In the genomic region with DNA sequence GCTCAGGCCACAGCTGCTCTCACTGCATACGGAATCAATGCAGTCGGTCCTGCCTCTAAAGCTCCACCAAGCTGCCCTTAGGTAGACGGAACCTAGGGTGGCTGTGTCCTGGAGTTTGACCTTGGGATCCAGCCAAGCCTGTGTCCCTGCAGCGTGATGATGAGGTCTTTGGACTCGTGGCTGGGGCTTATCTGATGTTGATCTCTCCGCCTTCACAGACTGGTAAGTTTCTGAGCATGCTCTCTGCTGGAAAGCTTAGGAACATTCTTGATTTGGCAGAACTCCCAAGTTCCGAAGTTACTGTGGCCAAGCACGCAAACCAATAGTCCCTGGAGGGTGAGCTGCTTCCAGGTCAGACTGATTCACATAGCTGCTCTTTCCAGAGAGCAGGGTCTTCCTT, we compare ENCODE assay signal across 8 mouse cellular contexts. TPM values are rescaled to one million over a fixed set of nuclear protein-coding genes. Genes with fewer than 3 reads are reported as not detected.
DNase-seq lines count a peak whose midpoint lies in the region; ATAC-seq lines count a peak whose summit lies in the region.

No protein-coding gene starts in this region.

- no peak overlapping the region for H3K4me3 ChIP-seq in embryonic facial prominence, embryonic 14.5 days (ENCODE audit: low read depth, low read length)
- no peak overlapping the region for H3K4me3 ChIP-seq in embryonic facial prominence, embryonic 10.5 days
- no peak overlapping the region for H3K4me3 ChIP-seq in forebrain, embryonic 10.5 days
- H3K4me3 ChIP-seq in forebrain, embryonic 16.5 days (replicated peaks; ENCODE audit: low read length) = no peak overlapping the region

- 62% methylated on average over 8 of the region's 8 CpGs for WGBS in embryonic facial prominence, embryonic 14.5 days
- 86% methylated on average over 8 of the region's 8 CpGs for whole genome bisulfite sequencing in embryonic facial prominence, embryonic 10.5 days
- 90% methylated on average over 8 of the region's 8 CpGs for WGBS in forebrain, embryonic 10.5 days
- 82% methylated on average over 8 of the region's 8 CpGs for WGBS in forebrain, embryonic 16.5 days

- ATAC-seq in embryonic facial prominence, embryonic 14.5 days (ENCODE audit: low read depth) = peak; percentile 50; the same call in 1 of the 2 replicates
- no peak for ATAC-seq in forebrain, embryonic 16.5 days

- H3K4me1 ChIP-seq in embryonic facial prominence, embryonic 14.5 days (ENCODE audit: control insufficient read depth, insufficient read depth, low read length) = 0 out of 2 replicates have a peak, but pooled peaks cover 4% of the 10 kb centered on the region
- peaks cover 6% of the 10 kb centered on the region for H3K4me1 ChIP-seq in embryonic facial prominence, embryonic 10.5 days
- H3K4me1 ChIP-seq in forebrain, embryonic 10.5 days = peaks cover 9% of the 10 kb centered on the region
- no peaks in the 10 kb centered on the region for H3K4me1 ChIP-seq in forebrain, embryonic 16.5 days (replicated peaks; ENCODE audit: control insufficient read depth, insufficient read depth, low read length)

- H3K27me3 ChIP-seq in embryonic facial prominence, embryonic 14.5 days (replicated peaks; ENCODE audit: control insufficient read depth, insufficient read depth, low read length) = no peaks in the 10 kb centered on the region
- no peaks in the 10 kb centered on the region for H3K27me3 ChIP-seq in embryonic facial prominence, embryonic 10.5 days (replicated peaks; ENCODE audit: low read depth, poor library complexity, severe bottlenecking)
- no peaks in the 10 kb centered on the region for H3K27me3 ChIP-seq in forebrain, embryonic 10.5 days (ENCODE audit: poor library complexity, severe bottlenecking)
- no peaks in the 10 kb centered on the region for H3K27me3 ChIP-seq in forebrain, embryonic 16.5 days (replicated peaks; ENCODE audit: control insufficient read depth, insufficient read depth, low read length)

- peaks cover 27% of the 10 kb centered on the region; the same call in 1 of the 2 replicates for H3K36me3 ChIP-seq in embryonic facial prominence, embryonic 14.5 days (ENCODE audit: control insufficient read depth, insufficient read depth, low read length)
- peaks cover 22% of the 10 kb centered on the region for H3K36me3 ChIP-seq in embryonic facial prominence, embryonic 10.5 days (replicated peaks)
- H3K36me3 ChIP-seq in forebrain, embryonic 10.5 days (replicated peaks) = peaks cover 20% of the 10 kb centered on the region
- H3K36me3 ChIP-seq in forebrain, embryonic 16.5 days (ENCODE audit: control insufficient read depth, insufficient read depth) = peaks cover 28% of the 10 kb centered on the region

- H3K27ac ChIP-seq in embryonic facial prominence, embryonic 14.5 days (replicated peaks; ENCODE audit: low read depth, low read length) = peak overlapping the region; percentile 28; the same call in 1 of the 2 replicates
- no peak overlapping the region for H3K27ac ChIP-seq in embryonic facial prominence, embryonic 10.5 days (replicated peaks)
- H3K27ac ChIP-seq in forebrain, embryonic 10.5 days = no peak overlapping the region
- H3K27ac ChIP-seq in forebrain, embryonic 16.5 days (ENCODE audit: low read length) = no peak overlapping the region

- H3K9me3 ChIP-seq in embryonic facial prominence, embryonic 14.5 days (ENCODE audit: control insufficient read depth, low read length) = peaks cover 8% of the 10 kb centered on the region; the same call in 1 of the 2 replicates
- H3K9me3 ChIP-seq in embryonic facial prominence, embryonic 10.5 days = peaks cover 9% of the 10 kb centered on the region; the same call in 1 of the 2 replicates
- H3K9me3 ChIP-seq in forebrain, embryonic 10.5 days = peaks cover 11% of the 10 kb centered on the region
- H3K9me3 ChIP-seq in forebrain, embryonic 16.5 days (ENCODE audit: control insufficient read depth, low read length) = peaks cover 5% of the 10 kb centered on the region; the same call in 1 of the 2 replicates

- peak; percentile 90 for DNase-seq in embryonic facial prominence, embryonic 14.5 days (ENCODE audit: low spot score)
- no peak for DNase-seq in embryonic facial prominence, embryonic 10.5 days (ENCODE audit: low spot score)
- DNase-seq in gastrocnemius, adult 8-10 months (ENCODE audit: low spot score in 2 of 2) = peak; percentile 64 to 74
- DNase-seq in kidney, adult 8-10 months = peak; percentile 96 to 97
- DNase-seq in lung, postnatal 10 days = peak; percentile 74
- no peak for DNase-seq in embryo, embryonic 10.5 days (ENCODE audit: low spot score)
- no peak for DNase-seq in forebrain, embryonic 10.5 days (ENCODE audit: extremely low spot score, low spot score)

- H3K9ac ChIP-seq in embryonic facial prominence, embryonic 14.5 days (ENCODE audit: low read depth, low read length) = no peak overlapping the region
- H3K9ac ChIP-seq in forebrain, embryonic 16.5 days (replicated peaks; ENCODE audit: low read depth, low read length) = no peak overlapping the region

- peak overlapping the region; percentile 15; the same call in 1 of the 2 replicates for H3K4me2 ChIP-seq in embryonic facial prominence, embryonic 14.5 days (ENCODE audit: low read depth, low read length)
- no peak overlapping the region for H3K4me2 ChIP-seq in forebrain, embryonic 16.5 days (ENCODE audit: low read length)

RNA-seq across cellular contexts. Expression of a gene that starts 13.1 kb away (rescaled TPM):
- polyA plus RNA-seq in embryonic facial prominence, embryonic 14.5 days (2014; fragmentation: Nextera tagmentation; extraction: Ambion mirVana) = 3.9 and 4.7 TPM in 2 replicates
- 1.3 and 2.0 TPM in 2 replicates for polyA plus RNA-seq in embryonic facial prominence, embryonic 10.5 days (2016; fragmentation: Nextera tagmentation; extraction: Ambion mirVana)
- 10 to 100 TPM in 1 of 4 experiments, 1 to 10 TPM in 3; 7.0 to 15.0 (median 8.8) TPM for total RNA-seq in gastrocnemius, adult 8-10 months (2022)
- polyA plus RNA-seq in forebrain, embryonic 10.5 days (2016; fragmentation: Nextera tagmentation; extraction: Ambion mirVana) = 1.3 and 1.6 TPM in 2 replicates
- 5.6 and 6.3 TPM in 2 replicates for polyA plus RNA-seq in forebrain, embryonic 16.5 days (2015; fragmentation: Nextera tagmentation; extraction: Ambion mirVana)

RNA-seq across cellular contexts. Expression of a gene that starts 32.2 kb away (rescaled TPM):
- 106 and 114 TPM in 2 replicates for polyA plus RNA-seq in embryonic facial prominence, embryonic 14.5 days (2014; fragmentation: Nextera tagmentation; extraction: Ambion mirVana)
- 136 and 144 TPM in 2 replicates for polyA plus RNA-seq in embryonic facial prominence, embryonic 10.5 days (2016; fragmentation: Nextera tagmentation; extraction: Ambion mirVana)
- 1 to 10 TPM; 6.9 to 9.2 (median 7.2) TPM for total RNA-seq in gastrocnemius, adult 8-10 months (2022)
- polyA plus RNA-seq in forebrain, embryonic 10.5 days (2016; fragmentation: Nextera tagmentation; extraction: Ambion mirVana) = 156 and 177 TPM in 2 replicates
- 208 and 217 TPM in 2 replicates for polyA plus RNA-seq in forebrain, embryonic 16.5 days (2015; fragmentation: Nextera tagmentation; extraction: Ambion mirVana)

RNA-seq across cellular contexts. Expression of a gene that starts 47.4 kb away (rescaled TPM):
- 138 and 146 TPM in 2 replicates for polyA plus RNA-seq in embryonic facial prominence, embryonic 14.5 days (2014; fragmentation: Nextera tagmentation; extraction: Ambion mirVana)
- polyA plus RNA-seq in embryonic facial prominence, embryonic 10.5 days (2016; fragmentation: Nextera tagmentation; extraction: Ambion mirVana) = 175 and 177 TPM in 2 replicates
- 10 to 100 TPM; 31.2 to 40.1 (median 34.0) TPM for total RNA-seq in gastrocnemius, adult 8-10 months (2022)
- polyA plus RNA-seq in forebrain, embryonic 10.5 days (2016; fragmentation: Nextera tagmentation; extraction: Ambion mirVana) = 168 and 176 TPM in 2 replicates
- polyA plus RNA-seq in forebrain, embryonic 16.5 days (2015; fragmentation: Nextera tagmentation; extraction: Ambion mirVana) = 158 and 163 TPM in 2 replicates

RNA-seq across cellular contexts. Expression of a gene that starts 48.4 kb away (rescaled TPM):
- 5.5 and 6.8 TPM in 2 replicates for polyA plus RNA-seq in embryonic facial prominence, embryonic 14.5 days (2014; fragmentation: Nextera tagmentation; extraction: Ambion mirVana)
- 12.4 and 14.1 TPM in 2 replicates for polyA plus RNA-seq in embryonic facial prominence, embryonic 10.5 days (2016; fragmentation: Nextera tagmentation; extraction: Ambion mirVana)
- 1 to 10 TPM; 2.9 to 3.7 (median 3.3) TPM for total RNA-seq in gastrocnemius, adult 8-10 months (2022)
- 13.1 and 13.9 TPM in 2 replicates for polyA plus RNA-seq in forebrain, embryonic 10.5 days (2016; fragmentation: Nextera tagmentation; extraction: Ambion mirVana)
- polyA plus RNA-seq in forebrain, embryonic 16.5 days (2015; fragmentation: Nextera tagmentation; extraction: Ambion mirVana) = 10.9 and 13.2 TPM in 2 replicates

Comparison
In these comparisons a context has a peak if more than half of its experiments do, and no peak if none do; other contexts are left out.
1. DNase-seq: peak in embryonic facial prominence, embryonic 14.5 days (single experiment), gastrocnemius, adult 8-10 months (2 of 2), kidney, adult 8-10 months (2 of 2) and lung, postnatal 10 days (single experiment); none in embryonic facial prominence, embryonic 10.5 days (single experiment), embryo, embryonic 10.5 days (single experiment) and forebrain, embryonic 10.5 days (single experiment).